Mouse (Mus musculus) bone marrow macrophage, adult 2 months (primary cell): ENCODE data around the gene Hoxd10.

Experiments used
- CTCF ChIP-seq: IDR thresholded peaks from 2 replicates; pipeline ENCODE4 v1.5.1; 2012; ENCODE audit warnings: low read depth, mild to moderate bottlenecking, low read length, moderate library complexity
- POLR2A ChIP-seq: IDR thresholded peaks from 2 replicates; pipeline ENCODE4 v1.6.1; 2012; ENCODE audit warnings: mild to moderate bottlenecking, low read depth, low read length, borderline replicate concordance

DNA sequence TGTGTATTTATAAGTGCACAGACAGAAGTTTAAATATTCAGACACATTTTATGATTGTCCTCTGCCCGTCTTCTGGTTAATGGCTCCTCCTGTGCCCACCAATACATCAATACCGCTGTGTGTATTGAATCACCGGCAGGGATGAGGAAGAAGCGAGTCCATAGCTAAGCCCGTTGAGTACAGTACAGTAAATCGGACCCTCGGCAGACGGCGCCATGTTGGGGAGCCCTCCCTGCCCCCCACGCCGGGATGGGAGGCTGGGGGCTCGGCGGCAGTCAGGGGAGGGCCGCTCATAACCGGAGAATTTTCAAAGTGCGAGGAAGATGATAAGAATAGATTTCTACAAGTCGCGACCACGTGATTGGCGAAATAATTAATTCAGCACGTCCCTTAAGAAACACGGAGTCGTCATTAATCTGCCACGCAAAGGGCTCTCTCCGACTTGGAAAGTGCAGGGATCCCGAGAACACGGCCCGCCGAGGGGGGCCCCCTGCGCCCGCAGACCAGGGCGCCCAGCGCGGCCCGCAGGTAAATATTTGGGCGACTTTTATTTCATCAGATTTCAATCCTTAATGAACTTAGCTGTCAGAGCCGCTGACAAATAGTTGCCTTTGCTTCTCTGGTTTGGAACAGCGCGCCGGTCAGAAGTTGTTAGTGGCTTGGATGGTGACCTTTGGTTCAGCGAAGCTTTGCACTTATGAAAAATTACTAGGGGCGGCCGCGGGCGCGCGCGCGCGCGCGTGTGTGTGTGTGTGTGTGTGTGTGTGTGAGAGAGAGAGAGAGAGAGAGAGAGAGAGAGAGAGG is 41.0 kb downstream of the Hoxd10 start:
- TF ChIP-seq CTCF (no peak), POLR2A (no peak)
